Mouse (Mus musculus) urinary bladder, postnatal 25 days (tissue): ENCODE results near the gene Ebp.

ENCODE experiments used
- DNase-seq: peaks from one replicate; pipeline ENCODE4 v3.0.0; 2022; ENCODE audit warnings: low spot score

Gene Ebp

GRCm38 (mm10) chrX:8193419-8193723 is at the start of gene Ebp:
TSS of gene Ebp (minus strand) at chrX:8193512.
- no peak for DNase-seq

DNA sequence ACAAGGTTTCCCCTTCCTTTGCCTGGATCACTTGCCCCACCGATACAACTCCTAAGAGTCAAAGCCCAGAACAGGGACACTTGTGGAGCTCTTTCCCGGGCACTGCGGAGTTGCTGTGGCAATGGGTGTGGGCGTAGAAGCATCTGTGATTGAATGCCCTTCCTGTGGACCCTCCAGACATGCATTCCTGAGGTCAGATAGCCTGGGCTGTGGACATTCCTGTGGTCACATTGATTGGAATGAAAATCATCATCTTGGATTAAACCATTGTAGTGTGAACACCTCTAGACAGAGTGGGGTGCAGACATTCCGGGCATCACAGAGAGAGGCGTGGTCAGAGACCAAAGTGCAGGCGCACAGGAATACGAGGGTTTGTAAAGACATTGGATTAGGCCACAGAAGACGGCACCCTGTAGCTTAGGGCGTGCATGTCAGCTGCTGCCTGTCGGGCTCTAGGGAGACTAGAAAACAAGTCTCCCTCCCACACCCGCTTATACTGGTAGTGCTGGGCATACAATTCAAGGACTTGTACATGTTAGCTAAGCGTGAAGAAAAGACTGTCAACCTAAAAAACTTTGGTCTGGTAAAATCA is 45.6 kb upstream of the Ebp start:
- no peak for DNase-seq

- DNase-seq: no peak
Observed at GRCm38 (mm10) chrX:8236704-8237103, 43.4 kb upstream of the Ebp start.

DNA sequence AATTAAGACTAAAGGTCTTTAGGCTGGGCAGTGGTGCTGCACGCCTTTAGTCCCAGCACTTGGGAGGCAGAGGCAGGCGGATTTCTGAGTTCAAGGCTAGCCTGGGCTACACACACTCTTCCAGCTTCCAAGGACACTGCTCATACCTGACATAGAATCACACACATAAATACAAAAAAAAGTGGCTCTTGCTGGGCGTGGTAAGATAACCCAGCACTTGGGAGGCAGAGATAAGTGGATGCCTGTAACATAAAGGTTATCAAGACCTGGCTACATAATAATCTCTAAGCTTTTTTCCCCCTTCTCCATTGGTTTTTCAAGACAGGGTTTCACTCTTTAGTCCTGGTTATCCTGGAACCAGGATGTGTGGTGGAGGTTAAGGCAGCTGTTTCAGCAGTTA is 40.3 kb upstream of the Ebp start:
- no peak for DNase-seq

- DNase-seq: no peak
Observed at GRCm38 (mm10) chrX:8230272-8230671, 37.0 kb upstream of the Ebp start.

- DNase-seq: no peak
Observed at GRCm38 (mm10) chrX:8223473-8223872, 30.2 kb upstream of the Ebp start.

DNA sequence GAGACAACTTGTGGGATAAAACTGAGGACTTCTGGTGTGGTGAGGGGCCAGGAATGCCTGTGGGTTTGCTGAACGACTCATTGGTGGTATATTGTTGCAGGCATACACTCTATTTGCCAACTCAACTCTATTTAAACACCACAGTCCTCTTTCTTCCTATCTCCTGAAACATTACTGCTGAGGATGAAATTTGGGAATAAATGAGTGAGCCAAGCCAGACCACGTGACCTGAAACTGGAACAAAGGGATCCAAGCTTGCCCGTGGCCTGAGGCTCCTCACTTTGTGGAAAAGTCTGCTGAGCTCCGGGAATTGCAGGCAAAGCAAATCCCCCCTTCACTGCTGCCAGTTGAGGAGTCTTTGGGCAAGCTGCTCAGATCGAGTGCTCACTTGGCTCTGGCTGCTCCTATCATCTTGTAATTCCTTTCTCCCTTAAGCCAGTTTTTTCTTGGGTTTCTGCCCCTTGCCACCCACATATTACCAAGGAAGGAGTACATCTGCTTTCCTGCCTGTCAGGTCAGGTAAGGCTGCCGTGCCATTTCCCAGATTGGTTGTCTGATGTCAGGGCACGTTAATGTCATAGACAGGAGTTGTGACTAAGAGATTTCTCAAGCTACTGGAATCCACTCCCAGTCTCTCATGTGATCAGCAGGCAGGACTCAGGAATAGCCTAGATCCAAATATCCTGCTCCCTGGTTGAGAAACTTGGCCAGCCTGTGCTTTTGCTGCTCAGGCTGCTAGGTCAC is 29.5 kb upstream of the Ebp start:
- no peak for DNase-seq

DNA sequence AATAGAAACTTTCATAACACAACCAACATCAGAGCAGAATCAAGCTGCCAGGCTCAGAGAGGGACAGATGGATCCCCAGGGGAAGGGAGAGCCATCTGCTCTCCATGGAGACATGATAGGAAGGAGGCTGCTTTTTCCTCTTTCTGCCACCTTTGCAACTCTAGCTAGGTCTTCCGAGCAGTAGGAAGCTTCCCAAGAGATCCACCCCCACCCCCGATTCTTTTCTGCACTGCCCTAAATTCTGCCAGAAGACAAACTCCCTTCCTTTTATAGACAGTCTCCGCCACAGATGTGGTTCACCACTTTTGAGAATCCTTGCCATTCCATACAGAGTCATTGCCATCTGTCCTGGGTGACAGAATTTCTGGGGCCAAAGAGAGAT is 29.0 kb upstream of the Ebp start:
- no peak for DNase-seq

GRCm38 (mm10) chrX:8219651-8220050 is 26.3 kb upstream of the Ebp start:
- DNase-seq: no peak

DNA sequence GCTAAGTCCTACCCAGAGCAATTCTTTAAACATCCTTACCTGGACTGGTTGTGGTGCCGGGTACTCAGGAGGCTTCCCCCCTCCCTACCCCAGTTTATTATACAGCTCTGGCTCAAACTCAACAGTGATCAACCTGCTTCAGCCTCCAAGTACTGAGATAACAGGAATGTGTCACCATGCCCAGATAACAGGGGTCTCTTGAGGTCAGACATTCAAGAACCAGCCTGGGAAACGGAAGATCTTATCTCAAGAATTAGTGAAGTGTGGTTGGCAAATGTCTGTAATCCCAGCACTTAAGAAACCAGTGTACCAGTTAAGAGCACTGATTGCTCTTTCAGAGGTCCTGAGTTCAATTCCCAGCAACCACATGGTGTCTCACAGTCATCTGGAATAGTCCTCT is 24.8 kb upstream of the Ebp start:
- DNase-seq: no peak

DNA sequence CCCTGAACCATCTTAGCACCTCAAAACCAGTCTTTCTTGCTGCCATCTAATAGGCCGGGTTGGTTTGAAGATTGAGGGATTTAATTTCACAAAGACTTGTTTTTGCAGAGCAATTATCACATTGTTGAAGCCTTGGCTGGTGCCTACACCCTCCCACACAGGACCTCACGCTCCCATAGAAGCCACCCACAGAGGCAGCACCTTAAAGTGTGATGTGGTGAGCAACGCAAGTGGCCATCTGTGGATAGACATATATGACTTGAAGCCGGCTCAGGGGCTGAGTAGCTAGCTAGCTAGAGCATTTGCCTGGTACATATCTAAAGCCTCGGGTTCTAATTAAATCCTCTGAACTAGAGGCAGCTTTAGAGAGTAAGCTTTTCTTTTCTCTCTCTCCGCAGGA is 24.1 kb upstream of the Ebp start:
- DNase-seq: no peak

DNA sequence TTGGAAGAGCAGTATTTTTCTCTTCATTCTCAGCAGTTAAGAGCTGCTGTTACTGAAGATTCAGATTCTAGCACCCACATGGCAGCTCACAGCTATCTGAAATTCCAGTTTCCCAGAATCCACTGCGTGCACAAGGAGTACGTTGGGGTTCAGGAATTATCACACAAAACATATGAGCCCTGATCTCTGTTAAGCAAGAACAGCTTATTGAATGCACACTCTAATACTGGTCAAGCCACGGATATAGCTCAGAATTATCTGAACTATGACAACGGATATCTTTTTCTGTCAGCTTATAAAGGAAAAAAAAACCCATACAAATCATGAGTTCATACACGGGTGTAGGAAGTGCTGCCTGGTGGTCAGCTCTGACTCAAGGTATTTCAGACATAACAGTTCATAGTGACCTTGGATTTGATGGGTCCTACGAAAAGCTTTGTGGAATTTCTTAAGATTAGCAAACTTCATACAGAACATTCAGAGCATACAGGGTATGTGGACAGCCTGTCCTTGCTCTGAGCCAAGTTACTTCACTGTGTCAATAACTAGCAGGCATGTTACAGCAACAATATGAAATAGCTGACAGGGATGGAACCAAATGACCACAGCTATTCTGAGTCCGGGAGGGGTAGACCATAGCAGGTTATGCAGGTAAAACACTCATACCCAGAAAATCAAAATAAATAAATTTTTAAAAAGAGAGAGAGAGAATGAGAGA is 18.3 kb upstream of the Ebp start:
- DNase-seq: no peak

DNA sequence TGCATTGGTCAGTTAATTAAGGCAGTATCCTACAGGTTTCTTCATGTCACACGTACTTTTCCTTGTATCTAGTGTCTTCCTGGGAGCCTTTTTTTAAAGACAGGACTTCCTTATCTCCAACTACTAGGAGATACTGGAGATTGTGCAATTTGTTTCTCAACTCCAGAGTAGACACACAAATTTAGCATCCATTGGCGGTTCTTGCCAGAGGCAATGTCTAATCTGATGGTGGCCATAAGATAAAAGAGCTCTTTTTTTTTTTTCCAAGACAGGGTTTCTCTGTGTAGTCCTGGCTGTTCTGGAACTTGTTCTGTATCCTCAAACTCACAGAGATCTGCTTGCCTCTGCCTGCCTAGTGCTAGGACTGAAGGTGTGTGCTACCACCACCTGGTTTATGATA is 16.4 kb upstream of the Ebp start:
- no peak for DNase-seq

DNA sequence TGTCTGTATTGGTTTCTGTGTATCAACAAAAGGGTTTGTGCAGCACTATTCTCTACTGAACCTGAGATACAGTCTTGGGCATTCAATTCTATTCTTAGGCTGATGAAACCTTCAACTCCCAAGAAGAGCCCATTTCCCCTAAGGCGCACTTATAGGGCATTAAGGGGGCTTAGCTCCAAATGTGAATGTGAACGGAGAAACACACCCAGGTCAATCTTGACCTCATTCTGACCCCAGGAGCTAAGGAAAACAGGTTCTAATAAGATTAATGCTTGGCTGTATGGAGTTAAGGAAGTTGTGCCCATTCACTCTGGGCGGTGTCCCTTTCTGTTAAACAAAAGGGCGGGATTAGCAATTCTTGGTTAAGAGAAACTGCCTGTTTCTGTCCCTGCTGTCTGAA is 13.9 kb upstream of the Ebp start:
- DNase-seq: no peak

GRCm38 (mm10) chrX:8206694-8207197 is 13.4 kb upstream of the Ebp start:
- no peak for DNase-seq

DNA sequence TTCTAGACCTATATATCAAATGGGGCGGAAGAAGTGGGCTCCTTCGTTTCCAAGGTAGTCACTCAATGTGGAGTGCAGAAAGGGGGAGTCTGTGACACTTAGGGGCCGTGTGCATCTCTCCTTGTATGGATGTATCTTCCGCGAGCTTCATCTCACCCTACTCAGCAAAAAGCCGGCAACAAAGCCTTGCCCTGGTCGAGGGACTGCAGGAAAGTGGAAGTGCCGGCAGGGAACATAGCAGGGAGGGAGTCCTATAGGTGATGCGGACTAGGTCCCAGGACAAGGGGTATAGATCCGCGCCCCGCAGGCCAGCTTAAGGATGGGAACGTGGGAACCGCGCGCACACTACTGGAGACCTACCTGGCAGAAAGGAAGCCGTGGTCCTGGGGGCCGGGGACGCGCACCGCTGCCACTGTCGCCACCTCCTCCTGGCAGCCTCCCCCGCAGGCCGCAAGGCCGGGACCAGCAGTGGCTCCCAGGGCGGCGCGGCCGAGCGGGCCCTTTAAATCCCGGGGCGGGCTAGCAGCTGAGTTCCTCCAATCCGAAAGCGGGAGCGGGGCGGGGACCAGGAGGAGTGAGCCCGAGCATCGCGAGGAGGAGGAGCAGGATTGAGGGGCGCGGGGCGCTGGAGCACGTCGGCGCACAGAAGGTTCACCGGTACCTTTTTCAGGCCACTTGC is 12.8 kb upstream of the Ebp start, which contains the start of gene Porcn:
Porcn (minus strand) TSS at position 511 of the 679 bp plus-strand sequence.
- DNase-seq: peak; percentile 61

DNA sequence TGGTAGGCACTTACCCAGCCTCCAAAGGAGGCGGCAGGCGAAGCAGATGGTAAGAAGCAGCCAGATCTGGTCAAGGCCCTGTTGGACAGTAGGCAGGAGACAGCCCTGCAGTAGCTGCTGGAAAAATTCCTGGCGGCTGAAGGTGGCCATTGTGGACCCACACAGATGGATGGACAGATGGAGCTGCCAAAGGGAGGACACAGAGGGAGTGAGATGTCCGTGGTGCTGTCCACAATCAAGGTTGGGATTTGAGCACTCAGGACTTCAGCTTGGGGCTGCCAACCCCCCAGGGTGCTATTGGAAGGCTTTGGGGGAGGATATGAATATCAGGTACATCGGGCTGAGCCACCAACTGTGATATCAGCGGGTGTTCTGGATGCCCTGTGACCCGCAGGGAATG is 12.2 kb upstream of the Ebp start:
- DNase-seq: no peak

DNA sequence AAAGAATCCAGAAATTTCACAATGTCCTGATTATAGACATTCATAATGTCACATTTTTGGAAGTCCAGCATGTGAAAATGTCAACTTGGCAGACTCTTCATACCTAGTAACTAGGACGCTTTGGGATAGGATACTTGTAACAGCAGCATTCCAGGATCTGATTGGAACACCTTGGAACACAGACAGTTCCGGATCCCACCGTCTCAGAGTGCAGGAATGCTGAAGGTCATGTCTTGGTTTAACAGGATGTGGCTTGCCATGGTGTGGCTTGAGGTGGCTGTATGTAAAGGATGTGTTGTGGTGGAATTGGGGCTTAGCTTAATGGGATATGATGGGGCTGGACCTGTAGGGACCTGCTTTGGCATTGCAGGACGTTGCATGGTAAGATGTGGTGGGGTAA is 11.8 kb upstream of the Ebp start:
- no peak for DNase-seq

DNA sequence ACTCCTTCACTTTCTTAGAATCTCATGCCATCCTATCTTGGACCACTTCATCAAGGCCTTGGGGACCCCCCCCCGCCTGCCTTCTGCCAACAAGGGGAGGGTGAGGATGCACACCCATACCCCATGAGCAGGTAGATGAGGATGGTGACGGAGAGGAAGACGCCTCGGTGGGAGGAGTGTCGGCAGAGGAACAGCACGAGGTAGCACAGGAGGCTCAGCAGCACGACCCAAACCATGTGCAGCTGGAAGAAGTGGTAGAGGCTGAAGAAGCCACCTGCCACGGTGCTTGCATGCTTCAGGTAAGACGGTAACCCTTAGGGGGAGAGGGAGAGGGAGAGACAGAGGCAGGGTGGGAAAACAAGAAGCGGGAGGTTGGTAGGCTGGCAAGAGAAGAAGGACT is 10.8 kb upstream of the Ebp start:
- no peak for DNase-seq

DNA sequence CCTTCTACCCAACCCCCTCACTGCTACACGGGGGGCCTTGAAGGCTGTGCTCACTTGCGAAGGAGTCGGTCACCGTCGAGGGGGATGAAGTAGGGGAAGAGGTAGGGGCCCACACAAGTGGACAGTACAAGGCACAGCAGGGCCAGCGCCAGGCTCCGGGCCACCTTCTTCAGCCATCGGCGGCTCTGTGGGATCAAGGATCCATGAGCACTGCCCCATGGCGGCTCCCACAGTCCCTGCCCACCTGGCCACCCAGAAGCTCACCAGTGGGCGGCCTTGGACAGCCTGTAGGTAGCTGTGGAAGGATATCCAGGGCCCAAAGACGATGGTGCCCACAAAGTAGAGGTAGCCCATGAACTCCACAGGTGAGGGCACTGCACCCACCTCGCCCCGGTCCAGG is 9.8 kb upstream of the Ebp start:
- DNase-seq: no peak

DNA sequence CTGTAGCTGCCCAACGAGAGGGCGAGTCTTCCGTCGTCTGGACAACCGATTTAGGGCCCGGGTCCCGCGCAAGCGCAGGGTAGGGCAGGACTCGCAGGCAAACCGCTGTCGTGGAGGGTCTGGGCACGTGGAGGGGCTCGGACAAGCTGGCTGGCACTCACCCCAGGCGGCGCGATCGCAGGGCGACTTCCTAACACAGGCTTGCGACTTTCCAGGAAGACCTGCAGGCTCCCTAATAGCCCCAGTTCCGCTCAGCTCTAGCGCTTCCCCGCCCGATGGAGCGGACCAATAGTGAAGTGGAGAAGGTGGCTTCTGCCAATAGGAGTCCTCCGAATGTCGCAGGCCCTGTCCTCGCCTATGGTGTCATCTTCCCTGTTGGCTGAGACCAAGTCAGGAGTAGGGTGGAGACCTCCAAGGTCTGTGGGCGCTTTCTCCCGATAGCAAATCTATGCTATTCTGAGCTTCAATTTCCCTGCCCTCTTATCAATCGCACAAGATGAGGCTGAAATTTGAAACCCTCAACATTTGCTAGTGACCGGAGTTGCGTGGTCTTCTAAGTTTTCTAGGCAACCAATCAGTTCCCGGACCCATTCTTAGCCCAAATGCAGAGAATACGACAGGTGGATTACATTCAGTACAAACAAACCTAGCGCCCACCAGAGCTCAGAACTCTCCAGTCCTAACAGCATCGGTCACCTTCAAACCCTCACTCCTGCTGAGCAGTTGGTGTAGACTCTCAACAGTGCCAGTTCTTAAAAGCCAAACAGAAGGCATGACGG is 483 bp downstream of the Ebp start:
- peak; percentile 50 for DNase-seq

GRCm38 (mm10) chrX:8192126-8192639 is 1.1 kb downstream of the Ebp start:
- no peak for DNase-seq
